Mouse (Mus musculus) ES-Bruce4 (cell line): ENCODE measurements around the gene Pparg. TPM values are rescaled to one million over a fixed set of nuclear protein-coding genes. Genes with fewer than 3 reads are reported as not detected.

Experiments
- H3K27ac ChIP-seq: 2 replicates; pipeline ENCODE4 v1.5.1; 2012; ENCODE audit warnings: low read length, inconsistent platforms; ENCODE audit not compliant: insufficient read depth
- H3K27me3 ChIP-seq: 2 replicates; pipeline ENCODE4 v1.6.1; 2012; ENCODE audit warnings: mild to moderate bottlenecking, low read length, inconsistent platforms; ENCODE audit not compliant: control insufficient read depth, poor library complexity, insufficient read depth, severe bottlenecking
- H3K36me3 ChIP-seq: 2 replicates; pipeline ENCODE4 v1.6.1; 2012; ENCODE audit warnings: inconsistent platforms, mild to moderate bottlenecking, low read length, moderate library complexity; ENCODE audit not compliant: control insufficient read depth, poor library complexity, insufficient read depth, severe bottlenecking
- H3K4me1 ChIP-seq: one replicate; pipeline ENCODE4 v1.8.1; 2011; ENCODE audit warnings: low read length; ENCODE audit not compliant: control insufficient read depth, insufficient read depth
- H3K4me3 ChIP-seq: 2 replicates; pipeline ENCODE4 v1.5.1; 2011; ENCODE audit warnings: low read depth, mild to moderate bottlenecking, low read length
- H3K9ac ChIP-seq: 2 replicates; pipeline ENCODE4 v1.6.1; 2012; ENCODE audit warnings: low read depth, mild to moderate bottlenecking, inconsistent platforms; ENCODE audit not compliant: poor library complexity, severe bottlenecking
- H3K9me3 ChIP-seq: replicated peaks from 2 replicates; pipeline ENCODE4 v1.6.1; 2012; ENCODE audit warnings: mild to moderate bottlenecking, low read length, inconsistent platforms; ENCODE audit not compliant: control insufficient read depth, poor library complexity, insufficient read depth, severe bottlenecking
- CTCF ChIP-seq: IDR thresholded peaks from one replicate; pipeline ENCODE4 v1.8.1; 2011; ENCODE audit warnings: low read depth, low read length
- EP300 ChIP-seq: IDR thresholded peaks from 2 replicates; pipeline ENCODE4 v1.6.1; 2011; ENCODE audit warnings: low read depth, low read length; ENCODE audit not compliant: insufficient read depth
- POLR2A ChIP-seq: IDR thresholded peaks from one replicate; pipeline ENCODE4 v1.8.1; 2011; ENCODE audit warnings: low read length; ENCODE audit not compliant: insufficient read depth
- polyA plus RNA-seq: library from polyadenylated mRNA; stranded (reverse); fragments of >200 nt; gene quantifications from 2 replicates; pipeline ENCODE4 v1.2.4, GENCODE M21; 2011; ENCODE audit warnings: low read depth; ENCODE audit not compliant: missing spikeins, insufficient read depth, insufficient read length

Pparg gene
- polyA plus RNA-seq, 1 experiment, result 1.1 TPM

DNA sequence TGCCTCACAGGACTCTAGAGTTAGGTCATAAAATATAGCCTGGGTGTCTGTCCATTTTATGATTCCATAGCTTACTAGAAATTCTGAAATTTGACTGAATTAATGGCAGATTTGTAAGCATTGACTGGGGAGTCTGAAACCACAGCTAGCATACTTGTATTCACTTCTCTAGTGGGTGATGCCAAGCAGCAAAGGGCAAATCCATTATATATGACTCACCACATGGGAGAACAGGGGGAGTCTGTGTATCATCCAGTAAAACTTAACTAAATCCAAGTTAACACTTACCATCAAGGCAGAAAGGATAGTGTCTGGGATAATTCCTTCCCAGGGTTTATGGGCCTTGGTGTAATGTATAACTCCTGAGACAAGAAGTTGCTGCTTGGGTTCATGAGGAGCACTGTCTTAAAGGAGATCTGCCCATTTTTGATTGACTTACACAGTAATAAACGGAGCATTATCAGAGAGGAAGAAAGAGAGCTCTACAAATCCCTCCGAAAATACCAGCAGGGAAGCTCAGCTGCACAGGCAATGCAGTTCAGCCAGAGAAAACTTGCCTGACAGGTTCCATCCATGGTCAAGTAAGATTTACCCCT, 27.6 kb upstream of the Pparg start:
- TF ChIP-seq POLR2A (no peak), CTCF (no peak), EP300 (no peak)
- Histone ChIP-seq H3K36me3 (no peaks in the 10 kb centered on the region), H3K4me3 (no peak overlapping the region), H3K9me3 (no peaks in the 10 kb centered on the region), H3K27me3 (no peaks in the 10 kb centered on the region), H3K4me1 (peaks cover 3% of the 10 kb centered on the region), H3K27ac (no peak overlapping the region), H3K9ac (no peak overlapping the region)

DNA sequence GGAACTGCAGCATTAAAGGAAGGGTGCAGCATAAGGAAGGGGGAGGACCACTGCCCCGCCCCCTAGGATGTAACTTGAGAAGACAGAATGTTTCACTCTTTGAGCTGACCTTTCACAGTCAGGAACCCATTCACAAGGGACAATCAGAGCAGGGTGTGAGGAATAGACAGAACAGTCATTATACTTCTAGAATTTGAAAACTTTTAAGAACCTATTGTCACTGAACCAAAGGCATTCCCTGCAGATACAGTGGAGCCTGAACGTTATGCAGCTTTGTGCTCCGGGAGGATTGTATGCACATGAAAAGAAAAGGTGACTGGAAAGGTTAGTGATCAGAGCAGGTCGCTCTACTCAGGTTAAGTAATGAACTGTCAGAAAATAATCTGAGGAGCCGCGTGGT, 25.2 kb upstream of the Pparg start:
- H3K9me3 ChIP-seq, result no peaks in the 10 kb centered on the region
- peak; percentile 83; the same call in 1 of the 2 replicates for TF ChIP-seq EP300
- TF ChIP-seq CTCF, result no peak
- no peak for TF ChIP-seq POLR2A
- no peak overlapping the region for H3K9ac ChIP-seq
- no peak overlapping the region for H3K4me3 ChIP-seq
- H3K4me1 ChIP-seq, result peaks cover 3% of the 10 kb centered on the region
- H3K36me3 ChIP-seq, result no peaks in the 10 kb centered on the region
- peak overlapping the region; percentile 50 for H3K27ac ChIP-seq
- no peaks in the 10 kb centered on the region for H3K27me3 ChIP-seq

DNA sequence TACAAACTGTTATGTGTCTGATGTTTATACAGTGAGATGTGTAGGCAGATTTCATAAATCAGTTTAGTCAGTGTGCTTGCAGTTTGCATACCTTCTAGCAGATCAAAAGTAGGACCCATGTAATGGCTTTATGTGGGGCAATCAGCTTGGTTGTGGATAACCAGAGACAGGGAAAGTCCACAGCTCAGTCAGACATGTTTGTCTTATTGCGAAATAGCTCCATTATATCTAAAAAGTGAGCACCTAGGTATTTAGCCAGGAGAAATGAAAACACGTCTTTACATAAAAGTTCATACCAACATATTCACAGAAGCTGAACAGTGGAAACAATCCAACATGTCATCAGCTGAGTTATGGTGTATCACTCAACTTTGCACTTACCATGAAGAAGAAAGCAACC, 20.7 kb upstream of the Pparg start:
- Histone ChIP-seq H3K9ac (no peak overlapping the region), H3K9me3 (no peaks in the 10 kb centered on the region; the same call in 1 of the 2 replicates), H3K27me3 (no peaks in the 10 kb centered on the region), H3K27ac (no peak overlapping the region), H3K4me3 (no peak overlapping the region), H3K36me3 (no peaks in the 10 kb centered on the region), H3K4me1 (peaks cover 4% of the 10 kb centered on the region)
- TF ChIP-seq POLR2A (no peak), CTCF (no peak), EP300 (no peak)

- H3K9me3 ChIP-seq, result no peaks in the 10 kb centered on the region; the same call in 1 of the 2 replicates
- peaks cover 2% of the 10 kb centered on the region for H3K4me1 ChIP-seq
- H3K27ac ChIP-seq, result no peak overlapping the region
- H3K27me3 ChIP-seq, result no peaks in the 10 kb centered on the region
- no peaks in the 10 kb centered on the region for H3K36me3 ChIP-seq
- TF ChIP-seq EP300, result no peak
- TF ChIP-seq POLR2A, result no peak
- no peak for TF ChIP-seq CTCF
- H3K4me3 ChIP-seq, result no peak overlapping the region
- no peak overlapping the region for H3K9ac ChIP-seq
Observed at GRCm38 (mm10) chr6:115343096-115343495, 17.7 kb upstream of the Pparg start.

- no peak overlapping the region for H3K27ac ChIP-seq
- H3K9me3 ChIP-seq, result no peaks in the 10 kb centered on the region; the same call in 1 of the 2 replicates
Observed at GRCm38 (mm10) chr6:115343570-115343969, 17.2 kb upstream of the Pparg start.

GRCm38 (mm10) chr6:115344101-115344500, 16.6 kb upstream of the Pparg start:
- 0 out of 2 replicates have a peak, but pooled peaks cover 1% of the 10 kb centered on the region for H3K27me3 ChIP-seq
- no peak overlapping the region for H3K9ac ChIP-seq
- no peaks in the 10 kb centered on the region; the same call in 1 of the 2 replicates for H3K9me3 ChIP-seq
- peaks cover 2% of the 10 kb centered on the region for H3K4me1 ChIP-seq
- H3K27ac ChIP-seq, result no peak overlapping the region
- TF ChIP-seq CTCF (no peak), EP300 (no peak), POLR2A (no peak)
- H3K36me3 ChIP-seq, result no peaks in the 10 kb centered on the region
- H3K4me3 ChIP-seq, result no peak overlapping the region

More at GRCm38 (mm10) chr6:115343570-115343969, 17.2 kb upstream of the Pparg start:
- Histone ChIP-seq H3K4me1 (peaks cover 2% of the 10 kb centered on the region), H3K4me3 (no peak overlapping the region), H3K36me3 (no peaks in the 10 kb centered on the region), H3K9ac (no peak overlapping the region), H3K27me3 (no peaks in the 10 kb centered on the region)
- no peak for TF ChIP-seq CTCF
- no peak for TF ChIP-seq EP300
- TF ChIP-seq POLR2A, result no peak
